Mouse (Mus musculus) CD4-positive, CD25-positive, alpha-beta regulatory T cell, adult 2 months (primary cell): Measurements from ENCODE around the gene Mpv17.

ENCODE experiments used
- DNase-seq: peaks from one replicate; pipeline ENCODE4 v3.0.0-alpha.2; 2012; ENCODE audit warnings: low read depth, low spot score

Gene Mpv17

GRCm38 (mm10) chr5:31154152-31154553 lies at the start of gene Mpv17:
Gene Mpv17 (minus strand): TSS chr5:31154251.
- peak; percentile 82 for DNase-seq

DNA sequence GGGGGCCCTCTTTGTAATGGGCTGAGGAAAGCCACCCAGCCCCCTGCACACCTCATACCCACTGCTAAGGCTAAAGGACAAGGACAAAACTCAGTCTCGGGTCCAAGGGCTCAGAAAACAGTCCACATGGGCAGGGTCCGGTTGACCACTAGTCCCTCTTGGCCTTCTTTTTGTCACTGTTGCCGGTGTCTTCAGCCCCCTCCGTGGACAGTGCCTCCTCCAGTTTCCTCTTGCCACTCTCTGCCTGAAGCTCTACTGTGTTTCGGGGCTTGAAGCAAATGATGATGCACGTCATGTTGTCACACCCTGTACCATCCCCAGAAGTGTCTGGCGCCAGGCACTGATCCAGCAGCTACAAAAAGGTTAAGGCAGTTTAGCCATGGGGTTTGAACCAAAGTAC lies 48.9 kb upstream of the Mpv17 start:
- no peak for DNase-seq

DNA sequence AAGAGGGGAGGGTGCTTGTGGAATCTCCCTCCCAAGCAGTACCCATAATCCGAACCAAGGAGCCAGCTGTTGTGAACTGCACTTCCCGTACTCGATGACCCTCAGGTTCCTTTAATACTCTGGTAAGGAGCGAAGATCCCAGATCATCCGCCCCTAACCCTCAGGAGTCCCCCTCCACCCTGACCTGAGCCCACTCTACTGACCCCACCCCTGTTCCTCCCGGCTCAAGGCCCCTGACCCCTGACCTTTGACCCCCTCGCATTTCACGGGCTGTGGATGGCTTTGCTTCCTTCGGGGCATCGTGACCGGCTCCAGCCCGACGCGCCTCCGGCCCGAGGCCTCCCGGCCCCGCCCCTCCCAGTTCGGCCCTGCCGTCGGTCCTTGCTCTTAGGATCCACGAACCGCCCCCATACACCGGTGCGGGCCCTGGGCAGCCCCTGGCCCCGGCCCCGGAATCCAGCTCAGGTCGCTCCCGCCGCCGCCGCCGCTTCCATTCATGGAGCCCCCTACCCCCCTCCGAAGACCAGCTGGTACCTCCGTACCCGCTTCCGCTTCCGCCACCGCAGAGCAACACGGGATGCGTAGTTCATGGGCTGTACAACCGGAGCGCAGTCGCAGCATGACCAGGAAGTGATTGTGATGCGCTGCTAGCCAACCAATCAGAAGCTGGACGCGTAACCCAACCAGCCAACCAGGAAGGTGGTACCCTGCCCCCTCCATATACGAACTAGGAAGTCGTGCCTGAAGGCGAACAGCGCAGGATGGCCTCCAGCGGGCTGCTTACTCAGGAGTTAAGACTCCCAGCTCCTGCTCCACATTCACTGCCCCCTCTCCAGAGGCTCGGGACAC lies 47.9 kb upstream of the Mpv17 start, which contains the start of gene Zfp513:
Gene Zfp513 (minus strand): TSS at position 562 of the 849 bp plus-strand sequence.
- peak; percentile 98 for DNase-seq

- no peak for DNase-seq
Observed at GRCm38 (mm10) chr5:31201042-31201741, 47.1 kb upstream of the Mpv17 start.

DNA sequence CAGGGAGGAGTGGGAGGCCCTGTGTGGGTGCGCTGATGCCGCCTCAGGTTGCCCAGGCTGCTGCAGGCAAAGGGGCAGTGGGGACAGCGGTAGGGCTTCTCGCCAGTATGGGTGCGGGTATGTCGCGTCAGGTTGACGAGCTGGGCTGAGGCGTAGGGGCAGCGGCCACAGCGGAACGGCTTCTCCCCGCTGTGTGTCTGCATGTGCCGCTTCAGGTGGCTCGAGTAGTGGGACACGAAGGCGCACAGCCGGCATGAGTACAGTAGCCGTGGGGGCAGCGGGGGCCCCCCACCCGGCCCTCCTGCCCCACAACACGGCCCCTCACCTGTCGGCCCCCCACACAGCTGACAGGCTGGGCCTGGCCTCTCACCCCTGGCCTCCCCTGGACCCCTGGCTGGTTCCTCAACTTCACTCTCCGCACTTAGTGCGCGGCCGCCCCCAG lies 46.3 kb upstream of the Mpv17 start:
- DNase-seq, result peak; percentile 25

DNA sequence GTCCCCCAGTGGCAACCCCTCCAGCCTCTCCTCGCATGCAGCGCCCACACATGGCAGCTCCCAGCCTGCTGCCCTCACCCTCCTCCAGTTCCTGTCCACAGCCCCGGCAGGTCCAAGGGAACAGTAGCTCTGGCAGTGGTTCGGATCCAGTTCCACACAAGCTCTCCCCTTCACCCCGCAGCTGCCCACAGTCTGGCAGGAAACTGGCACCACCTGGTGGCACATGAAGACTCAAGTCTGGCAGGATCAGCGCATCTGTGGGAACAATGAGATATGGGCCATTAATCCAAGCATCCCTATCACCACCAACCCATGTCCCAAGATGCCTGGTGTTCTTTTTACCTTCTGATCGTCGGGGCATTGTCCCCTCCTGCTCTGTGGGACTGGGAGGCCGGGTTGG lies 45.8 kb upstream of the Mpv17 start:
- peak; percentile 22 for DNase-seq

DNA sequence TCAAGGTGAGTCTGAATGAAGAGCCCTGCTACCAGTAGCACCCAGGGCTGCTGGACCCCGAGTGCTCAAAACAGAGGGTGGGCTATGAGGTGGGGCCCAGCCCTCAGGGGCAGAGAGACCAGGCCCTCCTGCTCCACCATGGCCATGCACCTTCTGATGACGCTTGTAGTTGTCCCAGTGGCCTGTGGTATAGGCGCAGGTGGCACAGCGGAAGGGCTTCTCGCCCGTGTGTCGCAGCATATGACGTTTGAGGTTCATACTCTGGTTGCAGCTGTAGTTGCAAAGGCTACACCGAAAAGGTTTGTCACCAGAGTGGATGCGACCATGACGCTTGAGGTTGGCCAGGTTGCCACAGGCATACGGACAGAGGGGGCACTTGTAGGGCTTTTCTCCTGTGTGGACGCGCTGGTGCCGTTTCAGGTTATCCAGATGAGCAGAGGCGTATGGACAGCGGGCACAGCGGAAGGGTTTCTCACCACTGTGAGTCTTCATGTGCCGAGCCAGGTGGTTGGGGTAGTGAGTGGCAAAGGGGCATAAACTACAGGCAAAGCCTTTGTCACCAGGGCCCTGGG lies 45.4 kb upstream of the Mpv17 start:
- no peak for DNase-seq

GRCm38 (mm10) chr5:31198616-31199320 lies 44.7 kb upstream of the Mpv17 start:
- no peak for DNase-seq

GRCm38 (mm10) chr5:31198170-31198569 lies 44.1 kb upstream of the Mpv17 start:
- DNase-seq, result no peak

- DNase-seq, result no peak
Observed at GRCm38 (mm10) chr5:31197072-31197471, 43.0 kb upstream of the Mpv17 start.

DNA sequence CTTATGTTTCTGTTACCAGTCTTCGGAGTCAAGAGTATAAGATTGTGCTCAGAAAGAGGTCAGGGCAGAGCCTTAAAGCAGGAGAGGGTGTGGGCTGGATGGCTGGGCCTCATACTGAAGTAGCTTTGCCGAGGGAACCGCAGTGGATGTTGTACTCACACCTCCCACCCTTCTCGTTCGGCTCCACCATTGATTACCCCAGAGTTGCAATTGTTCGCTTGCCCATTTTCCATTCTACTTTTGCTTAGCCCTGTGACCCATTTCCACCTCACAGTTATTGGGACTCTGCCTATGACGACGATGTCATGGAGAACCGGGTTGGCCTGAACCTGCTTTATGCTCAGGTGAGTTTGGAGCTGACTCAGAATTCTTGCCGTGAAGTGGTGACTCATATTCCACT lies 42.2 kb upstream of the Mpv17 start:
- no peak for DNase-seq

GRCm38 (mm10) chr5:31195671-31196070 lies 41.6 kb upstream of the Mpv17 start:
- no peak for DNase-seq

DNA sequence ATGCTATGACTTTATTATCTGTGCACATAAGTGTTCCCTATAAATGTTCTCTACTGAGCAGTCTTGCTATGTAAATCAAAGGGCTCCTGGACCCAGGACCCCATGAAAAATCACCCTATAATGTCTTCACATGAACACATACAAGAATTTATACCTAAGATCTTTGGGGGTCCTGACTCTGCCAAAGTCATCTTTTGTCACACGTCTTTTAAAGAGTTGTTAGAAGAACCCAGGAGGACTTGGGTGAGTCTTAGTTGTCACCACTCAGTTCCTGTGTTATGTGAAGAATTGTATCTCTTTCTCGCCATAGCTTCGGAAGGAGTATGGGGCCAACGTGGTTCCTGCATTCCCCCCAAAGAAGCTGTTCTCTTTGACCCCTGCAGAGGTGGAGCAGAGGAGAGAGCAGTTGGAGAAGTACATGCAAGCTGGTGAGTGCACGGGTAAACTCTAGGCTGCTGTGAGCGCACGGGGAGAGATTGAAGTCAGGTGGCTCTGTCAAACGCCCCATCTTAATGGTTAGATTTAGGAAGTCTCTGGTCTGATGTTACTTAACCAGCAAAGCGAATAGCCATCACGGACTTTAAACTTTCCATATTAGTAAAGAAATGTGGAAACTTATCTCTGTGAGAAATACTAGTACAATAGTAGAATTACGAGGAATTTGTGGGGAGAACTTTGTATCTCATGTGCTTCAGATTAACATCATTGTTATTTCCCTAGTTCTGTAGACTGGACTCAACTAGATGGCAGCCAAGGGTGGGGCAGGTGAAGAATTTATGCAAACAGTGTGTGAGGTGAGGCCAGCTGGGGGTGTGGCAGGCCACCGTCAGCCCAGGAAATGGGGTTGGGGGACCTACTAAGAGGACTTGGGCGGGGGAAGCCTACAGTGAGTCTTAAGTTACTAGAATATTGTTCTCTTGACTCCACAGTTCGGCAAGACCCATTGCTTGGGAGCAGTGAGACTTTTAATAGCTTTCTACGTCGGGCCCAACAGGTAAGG lies 40.7 kb upstream of the Mpv17 start:
- DNase-seq, result no peak

DNA sequence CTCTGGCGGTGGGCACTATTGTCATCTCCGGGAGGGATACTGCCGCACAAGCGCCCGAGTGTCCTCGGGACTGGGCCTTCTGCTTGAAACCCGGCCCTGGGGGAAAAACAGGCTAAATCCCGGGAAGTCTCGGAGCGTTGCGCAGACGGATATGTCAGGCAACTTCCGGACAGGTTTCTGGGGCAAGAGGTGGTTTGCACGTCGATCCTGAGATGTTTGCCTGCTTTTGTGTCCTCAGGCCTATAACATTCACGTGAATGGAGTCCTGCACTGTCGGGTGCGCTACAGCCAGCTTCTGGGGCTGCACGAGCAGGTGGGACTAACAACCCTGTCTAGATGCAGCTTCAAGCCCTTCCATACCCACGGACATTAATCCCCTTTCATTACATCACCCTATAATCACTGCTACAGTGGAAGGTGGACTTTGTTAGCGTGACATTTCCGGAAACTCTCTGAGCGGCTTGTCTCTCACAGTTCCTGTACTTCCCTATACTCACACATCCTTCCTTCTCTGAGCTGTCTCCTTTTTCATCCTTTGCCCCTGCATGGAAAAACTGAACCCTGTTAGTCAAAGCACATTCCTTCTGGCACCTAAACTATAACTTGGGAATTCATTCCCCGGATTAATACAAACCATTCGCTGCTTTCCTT lies 39.7 kb upstream of the Mpv17 start:
- peak; percentile 21 for DNase-seq

DNA sequence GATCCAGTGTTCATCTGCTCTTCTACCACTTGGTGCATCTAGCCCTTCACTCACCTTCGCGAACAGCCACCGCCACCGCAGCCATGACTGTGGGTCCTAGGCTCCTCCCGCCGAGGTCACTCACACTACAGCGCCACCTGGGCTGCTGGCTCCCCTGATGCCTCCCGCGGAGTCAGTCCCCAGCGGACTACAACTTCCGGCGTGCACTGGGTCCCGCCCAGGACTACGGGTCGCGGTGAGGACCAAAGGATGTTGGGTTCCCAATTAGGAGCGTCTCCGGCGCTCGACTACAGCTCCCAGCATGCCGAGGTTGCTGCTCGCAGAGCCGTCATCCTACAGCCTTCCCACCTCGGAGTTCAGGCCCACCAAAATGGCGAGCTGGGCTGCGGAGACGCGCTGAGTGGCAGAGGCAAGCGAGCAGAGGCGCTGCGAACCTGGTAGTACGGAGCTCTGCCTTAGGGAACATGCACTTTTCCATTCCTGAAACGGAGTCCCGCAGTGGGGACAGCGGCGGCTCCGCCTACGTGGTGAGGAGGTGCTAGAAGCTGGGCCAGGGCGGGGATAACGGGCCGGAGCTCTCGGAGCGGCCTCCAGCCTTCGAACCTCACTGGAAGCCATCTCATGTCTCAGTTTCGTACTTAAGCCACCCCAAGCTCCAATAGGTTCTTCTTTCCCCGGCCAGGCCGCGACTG lies 39.0 kb upstream of the Mpv17 start, which contains the start of the genes Snx17 and Eif2b4:
Gene Snx17 (plus strand): TSS at position 289 of the 692 bp plus-strand sequence.
Gene Eif2b4 (minus strand): TSS at position 492 of the 692 bp plus-strand sequence.
- DNase-seq, result peak; percentile 99

GRCm38 (mm10) chr5:31192045-31192938 lies 38.2 kb upstream of the Mpv17 start:
- no peak for DNase-seq

DNA sequence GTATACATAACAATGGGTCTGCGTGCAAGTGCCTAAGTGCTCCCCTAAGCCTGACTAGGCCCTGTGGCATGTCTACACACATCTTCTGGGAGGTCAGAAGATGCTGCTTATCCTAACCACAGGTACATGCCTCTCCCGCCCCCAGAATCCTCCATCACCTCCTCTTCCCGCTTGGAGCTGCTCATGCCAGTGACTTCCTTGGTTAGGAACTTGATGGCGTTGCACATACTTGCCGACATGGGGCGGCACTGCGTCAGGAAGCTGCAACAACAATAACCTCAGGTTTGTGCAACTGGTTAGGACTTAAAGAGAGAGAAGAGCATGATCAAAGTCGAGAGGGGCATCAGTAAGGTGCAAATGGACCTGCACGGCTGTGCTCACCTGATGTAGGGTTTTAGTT lies 36.1 kb upstream of the Mpv17 start:
- DNase-seq, result no peak

DNA sequence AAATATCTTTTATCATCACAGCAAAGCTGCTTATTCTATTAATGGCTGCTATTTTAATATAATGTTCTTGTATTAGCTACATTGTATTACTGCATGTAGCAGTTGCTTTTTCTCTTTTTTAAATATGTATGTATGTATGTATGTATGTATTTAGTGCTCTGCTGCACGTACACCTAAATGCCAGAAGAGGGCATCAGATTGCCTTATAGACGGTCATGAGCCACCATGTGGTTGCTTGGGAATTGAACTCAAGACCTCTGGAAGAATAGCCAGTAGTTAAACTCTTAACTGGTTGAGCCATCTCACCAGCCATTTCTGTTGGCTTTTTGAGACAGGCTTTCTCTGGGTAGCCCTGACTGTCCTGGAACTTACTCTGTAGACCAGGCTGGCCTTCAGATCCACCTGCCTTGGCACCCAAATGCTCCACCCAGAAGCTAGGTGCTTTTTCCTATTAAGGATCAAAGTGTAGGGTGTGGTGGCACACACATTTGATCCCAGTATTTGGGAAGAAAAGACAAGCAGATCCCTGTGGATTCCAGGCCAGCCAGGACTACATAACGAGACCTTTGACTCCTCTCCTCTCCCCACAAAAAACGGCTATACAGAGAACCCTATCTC lies 34.3 kb upstream of the Mpv17 start:
- peak; percentile 62 for DNase-seq
